Mouse (Mus musculus) cerebellum, adult 11-12 months (tissue): ENCODE results near the gene Tent4b.

Source experiments
- DNase-seq: peaks from one replicate; pipeline ENCODE4 v3.0.0; 2022

The Tent4b gene

DNA sequence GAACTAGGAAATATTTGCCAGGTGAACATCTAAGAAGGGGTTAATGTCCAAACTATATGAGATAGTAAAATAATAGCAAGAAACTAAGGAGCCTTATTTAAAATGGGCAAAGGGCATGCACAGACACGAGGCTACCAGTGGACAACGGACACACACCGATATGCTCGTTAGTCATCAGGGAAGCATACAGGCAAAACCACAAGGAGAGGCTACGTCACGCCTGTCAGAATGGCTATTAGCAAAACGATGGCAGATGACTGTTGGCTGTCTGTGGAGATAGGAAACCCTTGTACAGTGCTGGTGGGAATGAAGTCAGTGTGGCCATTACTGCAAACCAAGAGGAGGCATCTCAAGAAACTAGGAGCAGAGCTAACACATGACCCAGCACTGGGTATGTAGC lies 81.9 kb downstream of the Tent4b start:
- DNase-seq: no peak

DNA sequence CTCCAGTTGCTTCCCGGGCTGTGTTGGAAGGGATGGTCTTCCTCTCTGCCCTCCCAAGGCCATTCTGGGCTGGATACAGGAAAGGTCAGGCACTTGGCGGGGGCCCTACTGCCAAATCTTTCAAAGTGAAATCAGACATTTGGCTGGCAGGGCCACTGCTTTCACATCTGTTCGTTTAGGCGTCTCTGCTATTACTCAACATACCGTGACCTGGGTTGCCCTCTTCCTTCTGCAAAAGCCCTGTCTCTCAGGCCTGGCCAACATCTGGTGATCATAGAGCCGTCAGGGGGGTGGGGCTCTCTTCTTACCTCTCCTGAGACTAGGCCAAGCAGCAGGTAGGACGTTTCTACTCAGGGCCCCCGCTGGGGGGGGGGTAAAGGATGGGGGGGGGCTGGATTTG lies 83.7 kb downstream of the Tent4b start:
- DNase-seq: no peak

GRCm38 (mm10) chr8:88283243-88284115 lies 84.5 kb downstream of the Tent4b start:
- no peak for DNase-seq

DNA sequence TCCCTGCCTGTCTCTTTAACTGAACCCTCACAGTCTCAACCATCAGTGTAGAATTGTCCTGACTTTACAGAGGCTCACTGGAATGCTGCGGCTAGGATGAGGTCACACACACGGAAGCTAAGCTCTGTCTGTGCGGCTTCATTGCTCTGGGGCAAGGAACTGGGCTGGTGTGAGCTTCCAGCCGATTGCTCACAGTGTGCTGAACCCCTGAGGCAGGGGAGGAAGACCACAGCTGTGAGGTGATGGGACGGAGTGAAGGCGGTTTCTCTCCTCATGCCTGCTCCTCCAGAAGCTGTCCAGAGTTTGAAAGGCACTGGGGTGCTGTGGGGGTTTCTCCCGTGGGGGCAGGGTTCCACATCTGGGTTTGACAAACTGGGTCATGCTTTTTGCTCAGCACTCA lies 85.7 kb downstream of the Tent4b start:
- DNase-seq: no peak

DNA sequence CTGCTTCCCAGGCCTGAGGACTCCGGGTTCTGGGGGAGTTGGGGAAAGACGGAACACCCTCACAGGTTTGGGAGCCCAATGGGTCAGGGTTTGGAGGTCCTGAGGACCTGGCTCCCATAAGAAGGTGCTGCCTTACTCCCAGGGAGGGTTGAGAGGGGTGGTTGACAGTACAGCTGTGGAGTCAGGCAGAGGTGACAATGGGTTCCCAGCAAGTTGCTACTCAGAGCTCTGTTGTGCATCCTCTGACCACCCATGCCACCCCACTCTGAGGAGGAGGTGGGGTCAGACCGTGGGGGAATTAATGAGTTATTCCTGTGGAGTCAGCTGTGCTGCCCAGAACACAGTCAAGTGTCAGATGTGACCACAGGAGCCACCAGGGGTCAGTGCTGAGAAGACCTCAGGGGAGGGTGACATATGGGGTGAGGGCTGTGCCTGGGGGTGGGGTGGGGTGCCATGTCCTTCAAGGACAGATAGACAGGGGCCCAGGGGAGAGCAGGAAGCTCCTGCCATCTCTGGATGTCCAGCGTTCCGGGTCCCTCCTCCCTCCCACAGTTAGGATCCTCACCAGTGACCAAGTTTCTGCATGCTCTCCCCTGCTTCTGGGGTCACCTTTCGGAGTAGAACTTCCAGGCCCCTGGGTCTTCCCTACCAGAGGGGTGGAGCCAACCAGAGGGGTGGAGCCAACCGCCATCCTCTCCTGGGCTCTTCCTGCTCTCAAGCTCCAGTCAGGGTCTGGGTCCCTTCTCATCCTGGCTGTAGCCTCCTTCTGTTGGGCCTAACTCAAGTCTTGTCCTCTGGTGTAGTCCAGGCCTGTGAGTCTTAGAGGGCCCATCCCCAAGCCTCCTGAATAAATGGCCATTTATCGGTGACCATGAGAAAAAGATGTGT lies 86.7 kb downstream of the Tent4b start:
- no peak for DNase-seq

- DNase-seq: no peak
These were observed 87.5 kb downstream of the Tent4b start for GRCm38 (mm10) chr8:88286421-88286960.

GRCm38 (mm10) chr8:88288622-88289242 lies 89.7 kb downstream of the Tent4b start:
- no peak for DNase-seq

GRCm38 (mm10) chr8:88289901-88290300 lies 90.9 kb downstream of the Tent4b start:
- no peak for DNase-seq

- no peak for DNase-seq
These were observed 91.6 kb downstream of the Tent4b start for GRCm38 (mm10) chr8:88290326-88291304.

DNA sequence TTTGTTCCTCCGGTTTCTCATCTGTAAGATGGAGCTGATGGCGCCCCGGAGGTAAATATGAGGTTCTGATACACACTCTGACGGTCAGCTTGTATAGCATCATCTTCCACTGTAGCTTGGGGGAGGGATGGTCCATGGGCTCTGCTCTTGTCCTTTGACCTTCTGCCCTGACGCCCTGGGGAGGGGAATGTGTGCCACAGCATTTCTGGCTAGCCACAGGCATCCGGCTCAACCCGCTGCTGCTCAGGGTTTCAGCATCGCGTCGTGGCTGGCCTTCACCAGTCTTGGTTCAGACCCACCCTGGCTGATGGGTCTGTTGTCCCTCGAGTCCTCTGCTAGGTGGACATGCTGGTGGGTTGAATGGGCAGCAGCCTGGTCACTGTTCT lies 92.3 kb downstream of the Tent4b start:
- no peak for DNase-seq

DNA sequence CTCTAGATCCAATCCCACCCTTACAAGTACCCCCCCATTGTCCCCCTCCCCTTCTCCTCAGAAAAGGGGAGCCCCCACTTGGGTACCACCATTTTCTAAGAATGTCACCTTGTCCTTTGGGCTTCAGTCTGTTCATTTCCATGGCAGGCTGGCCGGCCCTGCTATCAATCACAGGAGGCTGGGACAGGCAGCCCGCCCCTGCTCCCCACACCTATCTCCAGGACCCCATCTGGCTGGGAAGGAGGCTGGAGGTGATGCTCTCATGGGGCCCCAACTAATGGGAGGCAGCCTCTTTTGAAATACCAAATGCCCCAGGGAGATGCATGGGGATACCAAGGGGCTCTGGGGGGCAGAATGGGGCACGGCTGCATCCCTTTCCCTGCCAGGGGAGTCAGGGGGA lies 93.9 kb downstream of the Tent4b start:
- DNase-seq: no peak

GRCm38 (mm10) chr8:88293590-88294356 lies 94.8 kb downstream of the Tent4b start:
- no peak for DNase-seq

DNA sequence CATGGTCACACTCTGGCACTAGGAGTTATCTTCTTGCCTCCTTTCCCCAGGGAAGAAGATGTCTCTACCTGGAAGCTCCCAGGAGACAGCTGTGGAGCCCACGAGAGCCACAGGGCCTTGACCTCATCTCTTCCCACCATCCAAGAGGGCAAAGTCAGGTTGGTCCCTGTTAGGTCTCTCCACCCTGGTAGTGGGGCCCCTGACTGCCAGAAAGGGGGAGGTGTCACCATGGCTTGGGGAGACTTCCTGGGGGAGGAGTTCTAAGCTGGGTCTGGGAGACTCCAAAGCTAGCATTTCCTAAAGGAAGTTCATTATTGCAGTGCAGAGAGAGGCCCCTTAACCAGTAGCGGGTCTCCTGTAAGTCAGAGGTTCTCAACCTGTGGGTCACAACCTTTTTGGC lies 96.0 kb downstream of the Tent4b start:
- no peak for DNase-seq

- peak; percentile 75 for DNase-seq
These were observed 99.1 kb downstream of the Tent4b start for GRCm38 (mm10) chr8:88297976-88298732.

DNA sequence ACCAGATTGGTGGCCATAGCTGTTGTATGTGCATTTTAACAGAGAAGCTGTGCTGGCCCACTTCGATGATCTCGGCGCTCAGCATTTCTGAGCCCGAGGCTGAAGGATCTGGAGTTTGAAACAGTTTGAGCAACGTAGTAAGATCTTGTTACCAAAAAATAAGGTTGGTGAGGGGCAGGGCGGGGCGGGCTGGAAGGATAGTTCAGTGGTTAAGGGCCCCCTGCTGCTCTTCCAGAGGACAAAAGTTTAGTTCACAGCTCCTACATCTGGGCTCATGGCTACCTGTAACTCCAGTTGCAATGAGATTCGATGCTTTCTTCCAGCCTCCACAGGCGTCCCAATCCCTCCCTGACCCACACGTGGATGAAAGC lies 99.7 kb downstream of the Tent4b start:
- DNase-seq: no peak

GRCm38 (mm10) chr8:88299907-88300603 lies 101.0 kb downstream of the Tent4b start:
- DNase-seq: no peak

DNA sequence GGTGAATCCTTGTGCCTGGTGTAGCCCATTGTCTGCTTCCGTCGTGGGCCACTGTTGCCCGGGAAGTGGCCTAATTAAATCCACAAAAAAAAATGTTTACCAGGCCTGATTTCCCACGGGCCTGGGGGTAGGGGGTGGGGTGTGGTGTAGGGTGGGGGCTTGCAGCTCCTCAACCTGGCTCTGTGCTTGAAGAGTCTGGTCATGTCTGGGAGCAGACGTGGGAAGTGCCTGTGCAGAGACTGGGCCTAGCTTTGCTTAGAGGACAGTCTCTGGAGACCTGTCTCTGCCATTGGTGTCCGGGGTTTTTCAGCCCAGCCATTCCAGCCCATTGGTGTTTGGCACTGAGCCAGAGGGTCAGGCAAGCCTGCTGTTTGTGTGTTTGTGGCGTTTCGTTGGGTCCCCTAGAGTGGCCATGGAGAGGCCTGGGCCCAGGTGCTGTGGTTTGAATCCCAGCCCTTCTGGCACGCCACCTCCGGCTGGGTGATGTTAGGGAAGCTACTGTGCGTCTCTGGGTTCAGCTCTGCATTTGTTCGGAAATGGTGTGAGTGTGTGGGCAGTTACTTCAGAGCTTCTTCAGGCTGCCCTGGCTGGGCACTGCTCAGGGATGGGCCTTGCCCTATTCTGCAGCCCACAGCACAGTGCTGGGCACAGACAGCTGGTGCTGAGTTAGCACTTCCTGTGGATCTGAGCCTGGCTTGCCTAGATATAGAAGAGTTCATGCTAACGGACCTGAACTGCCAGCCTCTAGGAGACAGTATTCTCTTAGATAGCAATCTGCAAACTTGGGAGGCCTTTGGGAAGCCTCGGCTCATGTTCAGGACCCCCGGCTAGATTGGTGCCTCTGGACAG lies 102.8 kb downstream of the Tent4b start:
- DNase-seq: no peak

- DNase-seq: no peak
These were observed 106.8 kb downstream of the Tent4b start for GRCm38 (mm10) chr8:88305814-88306213.

DNA sequence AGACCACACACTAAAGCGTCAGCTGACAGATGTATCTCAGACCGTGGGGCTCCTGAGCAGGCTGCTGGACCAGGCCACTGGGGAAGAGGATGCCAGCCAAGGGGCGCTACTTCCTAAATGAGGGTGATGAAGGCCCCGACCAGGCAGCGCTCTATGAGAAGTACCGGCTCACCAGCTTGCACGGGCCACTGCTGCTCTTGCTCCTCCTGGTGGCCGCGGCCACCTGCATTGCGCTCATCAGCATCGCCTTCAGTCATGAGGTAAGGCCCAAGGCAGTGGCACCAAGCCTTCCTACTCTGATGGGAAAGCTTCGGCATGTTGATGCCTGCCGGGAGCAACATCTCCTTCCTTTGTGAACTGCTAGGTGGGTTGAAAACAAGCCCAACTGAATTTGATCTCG lies 107.5 kb downstream of the Tent4b start:
- DNase-seq: no peak
